Mouse (Mus musculus): ENCODE measurements around the gene Rapgefl1. TPM values are rescaled to one million over a fixed set of nuclear protein-coding genes. Genes with fewer than 3 reads are reported as not detected.
A peak's percentile ranks its signal among the peaks of the same experiment; 100 is the strongest.

The Rapgefl1 gene
- polyA plus RNA-seq, 1 experiment from 2014 or later = 1.6 TPM

GRCm38 (mm10) chr11:98827877-98828276, 8.7 kb upstream of the Rapgefl1 start:
- H3K9me3 ChIP-seq = no peaks in the 10 kb centered on the region
- 84% methylated on average over 2 of the region's 2 CpGs for WGBS
- no peaks in the 10 kb centered on the region for H3K4me1 ChIP-seq
- no peak overlapping the region for H3K9ac ChIP-seq
- no peak overlapping the region for H3K4me3 ChIP-seq (replicated peaks)
- no peak overlapping the region for H3K4me2 ChIP-seq
- no peaks in the 10 kb centered on the region for H3K27me3 ChIP-seq
- no peak overlapping the region for H3K27ac ChIP-seq
- no peak for ATAC-seq (ENCODE audit: low FRiP score)
- peaks cover 94% of the 10 kb centered on the region for H3K36me3 ChIP-seq (replicated peaks)

- Histone ChIP-seq H3K9ac (no peak overlapping the region), H3K27ac (no peak overlapping the region), H3K9me3 (no peaks in the 10 kb centered on the region), H3K36me3 (replicated peaks) (peaks cover 93% of the 10 kb centered on the region), H3K4me3 (replicated peaks) (no peak overlapping the region), H3K4me2 (no peak overlapping the region), H3K4me1 (peaks cover 2% of the 10 kb centered on the region; the same call in 1 of the 2 replicates), H3K27me3 (no peaks in the 10 kb centered on the region)
- 73% methylated on average over 12 of the region's 12 CpGs for WGBS
- no peak for ATAC-seq (ENCODE audit: low FRiP score)
Observed at GRCm38 (mm10) chr11:98829091-98829775, 7.4 kb upstream of the Rapgefl1 start.

- no peak overlapping the region for H3K4me3 ChIP-seq (replicated peaks)
- no peak overlapping the region for H3K4me2 ChIP-seq
- H3K9ac ChIP-seq = no peak overlapping the region
- WGBS = 86% methylated on average over 4 of the region's 4 CpGs
- no peaks in the 10 kb centered on the region for H3K27me3 ChIP-seq
- H3K36me3 ChIP-seq (replicated peaks) = peaks cover 91% of the 10 kb centered on the region
- no peaks in the 10 kb centered on the region for H3K9me3 ChIP-seq
- H3K4me1 ChIP-seq = peaks cover 8% of the 10 kb centered on the region
- H3K27ac ChIP-seq = no peak overlapping the region
- no peak for ATAC-seq (ENCODE audit: low FRiP score)
Observed at GRCm38 (mm10) chr11:98829875-98830274, 6.7 kb upstream of the Rapgefl1 start.

GRCm38 (mm10) chr11:98835296-98835695, 1.3 kb upstream of the Rapgefl1 start:
- H3K4me3 ChIP-seq (replicated peaks) = no peak overlapping the region
- no peak overlapping the region for H3K27ac ChIP-seq
- H3K9ac ChIP-seq = no peak overlapping the region

GRCm38 (mm10) chr11:98835725-98836124, 860 bp upstream of the Rapgefl1 start:
- Histone ChIP-seq H3K27ac (no peak overlapping the region), H3K4me3 (replicated peaks) (no peak overlapping the region), H3K4me1 (peaks cover 38% of the 10 kb centered on the region), H3K27me3 (peaks cover 36% of the 10 kb centered on the region), H3K36me3 (replicated peaks) (peaks cover 37% of the 10 kb centered on the region), H3K9me3 (no peaks in the 10 kb centered on the region), H3K9ac (no peak overlapping the region), H3K4me2 (no peak overlapping the region)
- WGBS = 57% methylated on average over 3 of the region's 3 CpGs
- ATAC-seq (ENCODE audit: low FRiP score) = no peak

More at GRCm38 (mm10) chr11:98835296-98835695, 1.3 kb upstream of the Rapgefl1 start:
- 31% methylated on average over 5 of the region's 5 CpGs for WGBS
- no peaks in the 10 kb centered on the region for H3K9me3 ChIP-seq
- peaks cover 36% of the 10 kb centered on the region for H3K27me3 ChIP-seq
- no peak for ATAC-seq (ENCODE audit: low FRiP score)
- H3K4me2 ChIP-seq = no peak overlapping the region
- peaks cover 41% of the 10 kb centered on the region for H3K36me3 ChIP-seq (replicated peaks)
- peaks cover 38% of the 10 kb centered on the region for H3K4me1 ChIP-seq

- peaks cover 38% of the 10 kb centered on the region for H3K4me1 ChIP-seq
- peak overlapping the region; percentile 100 for H3K4me2 ChIP-seq
- H3K27me3 ChIP-seq = peaks cover 36% of the 10 kb centered on the region
- peak overlapping the region; percentile 63; the same call in 1 of the 2 replicates for H3K4me3 ChIP-seq (replicated peaks)
- peak; percentile 10; the same call in 1 of the 2 replicates for ATAC-seq (ENCODE audit: low FRiP score)
- H3K9ac ChIP-seq = no peak overlapping the region
- peaks cover 35% of the 10 kb centered on the region for H3K36me3 ChIP-seq (replicated peaks)
- H3K9me3 ChIP-seq = no peaks in the 10 kb centered on the region
- 31% methylated on average over 7 of the region's 7 CpGs for WGBS
- H3K27ac ChIP-seq = no peak overlapping the region
Observed at GRCm38 (mm10) chr11:98836128-98836527, 457 bp upstream of the Rapgefl1 start.

- Histone ChIP-seq H3K4me3 (replicated peaks) (peak overlapping the region; percentile 63), H3K4me2 (peak overlapping the region; percentile 100), H3K27me3 (peaks cover 36% of the 10 kb centered on the region), H3K9ac (peak overlapping the region; percentile 71), H3K27ac (no peak overlapping the region), H3K36me3 (replicated peaks) (peaks cover 24% of the 10 kb centered on the region), H3K9me3 (no peaks in the 10 kb centered on the region), H3K4me1 (peaks cover 38% of the 10 kb centered on the region)
- peak; percentile 43; the same call in 1 of the 2 replicates for ATAC-seq (ENCODE audit: low FRiP score)
- WGBS = 2% methylated on average over 29 of the region's 29 CpGs
Observed at GRCm38 (mm10) chr11:98837231-98837704, 683 bp downstream of the Rapgefl1 start.

GRCm38 (mm10) chr11:98837917-98838316, 1.3 kb downstream of the Rapgefl1 start:
- no peak for ATAC-seq (ENCODE audit: low FRiP score)
- H3K4me3 ChIP-seq (replicated peaks) = peak overlapping the region; percentile 63; the same call in 1 of the 2 replicates
- H3K4me2 ChIP-seq = peak overlapping the region; percentile 100
- H3K36me3 ChIP-seq (replicated peaks) = peaks cover 17% of the 10 kb centered on the region
- WGBS = 49% methylated on average over 11 of the region's 11 CpGs
- no peak overlapping the region for H3K9ac ChIP-seq
- H3K27ac ChIP-seq = no peak overlapping the region
- no peaks in the 10 kb centered on the region for H3K9me3 ChIP-seq
- H3K27me3 ChIP-seq = peaks cover 36% of the 10 kb centered on the region
- peaks cover 38% of the 10 kb centered on the region for H3K4me1 ChIP-seq

GRCm38 (mm10) chr11:98838512-98838911, 1.9 kb downstream of the Rapgefl1 start:
- no peak overlapping the region for H3K9ac ChIP-seq
- H3K27ac ChIP-seq = no peak overlapping the region
- no peaks in the 10 kb centered on the region for H3K9me3 ChIP-seq
- H3K36me3 ChIP-seq (replicated peaks) = peaks cover 11% of the 10 kb centered on the region
- H3K4me3 ChIP-seq (replicated peaks) = no peak overlapping the region
- ATAC-seq (ENCODE audit: low FRiP score) = no peak
- no peak overlapping the region for H3K4me2 ChIP-seq
- H3K4me1 ChIP-seq = peaks cover 38% of the 10 kb centered on the region
- 87% methylated on average over 9 of the region's 9 CpGs for WGBS
- H3K27me3 ChIP-seq = peaks cover 36% of the 10 kb centered on the region

- H3K4me3 ChIP-seq (replicated peaks) = no peak overlapping the region
- 56% methylated on average over 6 of the region's 6 CpGs for WGBS
- H3K27me3 ChIP-seq = peaks cover 36% of the 10 kb centered on the region
- peaks cover 34% of the 10 kb centered on the region for H3K4me1 ChIP-seq
- no peaks in the 10 kb centered on the region for H3K9me3 ChIP-seq
- no peak overlapping the region for H3K9ac ChIP-seq
- no peak for ATAC-seq (ENCODE audit: low FRiP score)
- H3K27ac ChIP-seq = no peak overlapping the region
- no peak overlapping the region for H3K4me2 ChIP-seq
- H3K36me3 ChIP-seq (replicated peaks) = peaks cover 3% of the 10 kb centered on the region
Observed at GRCm38 (mm10) chr11:98839402-98839801, 2.8 kb downstream of the Rapgefl1 start.

- H3K9me3 ChIP-seq = no peaks in the 10 kb centered on the region
- H3K27ac ChIP-seq = no peak overlapping the region
- H3K36me3 ChIP-seq (replicated peaks) = no peaks in the 10 kb centered on the region
- ATAC-seq (ENCODE audit: low FRiP score) = no peak
- WGBS = 72% methylated on average over 10 of the region's 10 CpGs
- no peak overlapping the region for H3K9ac ChIP-seq
- H3K4me2 ChIP-seq = no peak overlapping the region
- H3K4me1 ChIP-seq = peaks cover 30% of the 10 kb centered on the region
- H3K4me3 ChIP-seq (replicated peaks) = no peak overlapping the region
- peaks cover 36% of the 10 kb centered on the region for H3K27me3 ChIP-seq
Observed at GRCm38 (mm10) chr11:98839897-98840296, 3.3 kb downstream of the Rapgefl1 start.

GRCm38 (mm10) chr11:98846016-98846415, 9.4 kb downstream of the Rapgefl1 start:
- Histone ChIP-seq H3K4me2 (no peak overlapping the region), H3K9me3 (no peaks in the 10 kb centered on the region), H3K9ac (no peak overlapping the region), H3K4me3 (replicated peaks) (no peak overlapping the region), H3K4me1 (peaks cover 17% of the 10 kb centered on the region), H3K27ac (no peak overlapping the region), H3K36me3 (replicated peaks) (no peaks in the 10 kb centered on the region), H3K27me3 (0 out of 2 replicates have a peak, but pooled peaks cover 8% of the 10 kb centered on the region)
- WGBS = 55% methylated on average over 13 of the region's 13 CpGs
- ATAC-seq (ENCODE audit: low FRiP score) = no peak

Data from forebrain, embryonic 12.5 days (tissue).